Mouse (Mus musculus): ENCODE results near the gene H2afx. TPM values are rescaled to one million over a fixed set of nuclear protein-coding genes. Genes with fewer than 3 reads are reported as not detected.
"Not testable (repeated sequence)": the region's sequence is repeated elsewhere in the genome, so short reads cannot be mapped to it uniquely, and the experiment has no call there.

Gene H2afx
- polyA plus RNA-seq, 1 experiment from 2014 or later, result 390 TPM

DNA sequence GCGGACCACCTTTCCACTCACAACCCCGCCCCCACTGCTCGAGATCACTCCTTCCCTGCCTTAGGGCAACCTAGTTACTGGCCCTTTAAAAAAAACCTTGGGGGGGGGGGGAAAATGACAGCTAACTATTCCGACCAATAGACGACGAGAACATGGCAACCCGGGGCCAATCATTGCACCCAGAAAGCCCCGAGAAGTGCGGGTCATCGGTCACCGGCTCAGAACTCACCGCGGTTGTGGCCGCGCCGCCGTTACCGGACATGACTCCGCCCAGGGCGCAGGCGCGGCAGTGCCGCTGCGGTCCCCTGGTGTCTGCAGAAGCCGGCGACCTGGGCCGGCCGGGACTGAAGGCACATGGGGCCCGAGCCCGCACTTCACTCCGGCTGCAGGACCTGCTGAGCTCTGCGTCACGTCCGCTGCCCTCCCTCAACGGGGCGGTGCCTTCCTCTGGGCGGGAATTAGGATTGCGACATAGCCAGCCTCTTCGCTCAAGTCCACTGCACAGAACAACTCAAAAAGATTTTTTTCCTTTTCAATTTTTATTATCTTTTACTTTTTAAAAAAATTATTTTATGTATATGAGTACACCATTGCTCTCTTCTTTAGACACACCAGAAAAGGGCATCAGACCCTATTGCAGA, 9.4 kb downstream of the H2afx start, which contains the start of gene Hmbs:
Gene Hmbs (minus strand): TSS at position 448 of the 641 bp plus-strand sequence.
- Histone ChIP-seq H3K27me3 (no peaks in the 10 kb centered on the region), H3K9ac (peak within 1 kb of the TSS; percentile 84), H3K27ac (peak within 1 kb of the TSS; percentile 95), H3K36me3 (peaks cover 55% of the 10 kb centered on the region), H3K4me1 (peaks cover 6% of the 10 kb centered on the region), H3K4me2 (replicated peaks) (peak within 1 kb of the TSS; percentile 69), H3K4me3 (peak within 1 kb of the TSS; percentile 77), H3K9me3 (no peaks in the 10 kb centered on the region)
- peak; percentile 96 for ATAC-seq (ENCODE audit: low FRiP score, low read depth)
- WGBS, result 0% methylated on average over 39 of the region's 39 CpGs

DNA sequence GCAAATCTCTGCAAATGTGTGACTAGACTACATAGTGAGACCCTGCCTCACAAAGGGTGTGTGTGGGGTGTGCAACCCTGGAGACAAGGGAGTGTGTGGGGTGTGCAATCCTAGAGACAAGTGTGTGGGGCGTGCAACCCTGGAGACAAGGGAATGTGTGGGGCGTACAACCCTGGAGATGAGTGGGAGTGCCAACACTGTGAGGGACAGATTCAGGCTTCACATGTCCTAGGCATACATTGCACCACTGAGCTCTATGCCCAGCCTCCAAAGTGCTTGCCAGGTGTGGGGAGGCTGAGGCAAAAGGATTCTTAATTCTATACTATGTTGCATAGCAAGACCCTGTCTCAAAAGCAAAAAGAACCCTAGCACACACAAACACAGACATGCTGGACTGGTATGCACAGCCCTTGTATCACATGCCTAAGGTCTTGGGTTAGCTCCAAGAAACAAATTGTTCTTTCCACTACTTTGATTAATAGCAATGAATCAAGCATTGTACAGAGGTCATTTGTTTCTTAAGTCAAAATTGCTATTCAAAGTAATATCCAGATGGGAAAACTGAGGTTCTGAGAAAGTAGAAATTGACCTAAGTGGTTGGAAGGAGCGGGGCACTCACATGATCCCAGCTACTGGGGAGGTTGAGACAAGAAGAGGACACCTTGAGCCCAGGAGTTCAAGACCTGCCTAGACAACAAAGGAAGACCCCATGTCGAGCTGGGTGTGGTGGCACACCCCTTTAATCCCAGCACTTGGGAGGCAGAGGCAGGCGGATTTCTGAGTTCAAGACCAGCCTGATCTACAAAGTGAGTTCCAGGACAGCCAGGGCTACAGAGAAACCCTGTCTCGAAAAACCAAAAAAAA, 11.3 kb downstream of the H2afx start:
- Histone ChIP-seq H3K27me3 (no peaks in the 10 kb centered on the region), H3K4me2 (replicated peaks) (no peak overlapping the region), H3K27ac (no peak overlapping the region), H3K9me3 (no peaks in the 10 kb centered on the region), H3K36me3 (peaks cover 59% of the 10 kb centered on the region), H3K4me1 (peaks cover 6% of the 10 kb centered on the region), H3K9ac (no peak overlapping the region), H3K4me3 (no peak overlapping the region)
- WGBS, result 87% methylated on average over 6 of the region's 6 CpGs
- ATAC-seq (ENCODE audit: low FRiP score, low read depth), result no peak

- Histone ChIP-seq H3K4me2 (replicated peaks) (no peak overlapping the region), H3K4me1 (peaks cover 6% of the 10 kb centered on the region), H3K9me3 (no peaks in the 10 kb centered on the region), H3K27ac (no peak overlapping the region), H3K36me3 (peaks cover 64% of the 10 kb centered on the region), H3K4me3 (no peak overlapping the region), H3K9ac (no peak overlapping the region), H3K27me3 (no peaks in the 10 kb centered on the region)
- WGBS, result 93% methylated on average over 9 of the region's 9 CpGs
- no peak for ATAC-seq (ENCODE audit: low FRiP score, low read depth)
Measured at GRCm38 (mm10) chr9:44347166-44347565, 12.7 kb downstream of the H2afx start.

DNA sequence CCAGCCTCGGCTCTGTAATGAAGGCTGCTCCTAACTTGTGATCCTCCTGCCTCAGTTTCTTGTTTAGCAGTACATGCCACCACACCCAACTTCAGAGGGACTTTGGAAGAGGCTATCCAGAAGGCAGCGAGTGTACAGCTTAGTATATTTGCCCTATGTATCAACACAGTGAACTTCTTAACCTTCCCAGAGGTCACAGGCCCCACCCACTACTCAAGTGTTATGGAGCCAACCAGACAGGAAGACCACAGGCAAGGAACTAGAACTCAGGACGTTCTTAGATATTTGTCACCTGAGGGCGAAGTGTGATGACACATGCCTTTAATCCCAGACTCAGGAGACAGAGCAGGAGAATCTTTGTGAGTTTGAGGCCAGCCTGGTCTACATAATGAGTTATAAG, 13.1 kb downstream of the H2afx start:
- H3K4me2 ChIP-seq (replicated peaks), result no peak overlapping the region
- H3K4me3 ChIP-seq, result no peak overlapping the region
- ATAC-seq (ENCODE audit: low FRiP score, low read depth), result no peak
- no peak overlapping the region for H3K9ac ChIP-seq
- no peak overlapping the region for H3K27ac ChIP-seq
- H3K36me3 ChIP-seq, result peaks cover 69% of the 10 kb centered on the region
- 88% methylated on average over 4 of the region's 4 CpGs for WGBS
- H3K4me1 ChIP-seq, result peaks cover 6% of the 10 kb centered on the region
- no peaks in the 10 kb centered on the region for H3K27me3 ChIP-seq
- no peaks in the 10 kb centered on the region for H3K9me3 ChIP-seq

GRCm38 (mm10) chr9:44348546-44348945, 14.1 kb downstream of the H2afx start:
- Histone ChIP-seq H3K4me3 (no peak overlapping the region), H3K9ac (no peak overlapping the region), H3K27ac (no peak overlapping the region), H3K4me1 (no peaks in the 10 kb centered on the region), H3K9me3 (no peaks in the 10 kb centered on the region), H3K36me3 (peaks cover 78% of the 10 kb centered on the region), H3K27me3 (no peaks in the 10 kb centered on the region), H3K4me2 (replicated peaks) (no peak overlapping the region)
- ATAC-seq (ENCODE audit: low FRiP score, low read depth), result no peak
- WGBS, result 97% methylated on average over 4 of the region's 4 CpGs

- Histone ChIP-seq H3K9me3 (no peaks in the 10 kb centered on the region), H3K9ac (no peak overlapping the region), H3K4me3 (no peak overlapping the region), H3K27me3 (no peaks in the 10 kb centered on the region), H3K4me1 (no peaks in the 10 kb centered on the region), H3K36me3 (peaks cover 98% of the 10 kb centered on the region), H3K27ac (no peak overlapping the region), H3K4me2 (replicated peaks) (no peak overlapping the region)
- no peak for ATAC-seq (ENCODE audit: low FRiP score, low read depth)
- 96% methylated on average over 4 of the region's 4 CpGs for WGBS
Measured at GRCm38 (mm10) chr9:44351396-44351795, 16.9 kb downstream of the H2afx start.

DNA sequence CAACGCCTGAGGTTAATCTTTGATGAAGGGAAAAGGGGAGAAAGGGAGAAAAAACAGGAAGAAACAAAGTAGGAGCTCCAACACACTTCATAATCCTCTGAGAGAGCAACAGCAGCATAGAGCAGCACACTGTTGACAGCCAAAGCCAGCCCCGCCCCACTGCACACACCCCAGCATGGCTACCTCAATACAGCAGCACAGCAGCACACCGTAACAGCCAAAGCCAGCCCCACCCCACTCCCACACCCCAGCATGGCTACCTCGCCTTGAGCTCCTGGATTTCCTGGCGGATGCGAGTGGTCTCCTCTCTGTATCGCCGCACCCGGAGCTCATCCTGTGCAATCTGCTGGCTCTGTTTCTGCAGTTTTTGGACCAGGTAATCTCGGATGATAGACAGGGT, 17.8 kb downstream of the H2afx start:
- H3K27me3 ChIP-seq, result no peaks in the 10 kb centered on the region
- 88% methylated on average over 10 of the region's 10 CpGs for WGBS
- H3K36me3 ChIP-seq, result peaks cover 98% of the 10 kb centered on the region
- no peak overlapping the region for H3K27ac ChIP-seq
- no peak overlapping the region for H3K4me3 ChIP-seq
- no peak overlapping the region for H3K4me2 ChIP-seq (replicated peaks)
- no peaks in the 10 kb centered on the region for H3K4me1 ChIP-seq
- no peak overlapping the region for H3K9ac ChIP-seq
- ATAC-seq (ENCODE audit: low FRiP score, low read depth), result no peak
- H3K9me3 ChIP-seq, result no peaks in the 10 kb centered on the region

DNA sequence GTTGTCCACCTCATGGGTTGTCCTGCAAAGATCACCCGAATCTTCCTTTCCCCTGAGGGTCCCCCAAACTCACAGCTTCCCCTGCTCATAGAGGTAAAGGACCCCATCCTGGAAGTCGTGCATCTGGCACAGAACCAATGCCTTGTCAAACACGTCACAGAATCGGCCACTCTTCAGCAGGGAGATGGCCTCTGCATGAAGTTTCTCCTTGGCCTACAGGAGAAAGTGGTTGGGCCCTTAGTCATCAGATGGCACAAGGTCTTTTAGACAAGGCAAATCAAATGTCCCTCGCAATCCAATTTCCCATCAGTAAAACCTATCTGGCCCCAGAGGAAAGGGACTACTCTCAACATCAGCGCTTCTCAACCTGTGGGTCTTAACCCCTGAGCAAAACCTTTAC, 18.6 kb downstream of the H2afx start:
- no peak for ATAC-seq (ENCODE audit: low FRiP score, low read depth)
- no peak overlapping the region for H3K4me3 ChIP-seq
- no peak overlapping the region for H3K4me2 ChIP-seq (replicated peaks)
- H3K36me3 ChIP-seq, result peaks cover 98% of the 10 kb centered on the region
- no peak overlapping the region for H3K9ac ChIP-seq
- H3K27me3 ChIP-seq, result no peaks in the 10 kb centered on the region
- WGBS, result 97% methylated on average over 6 of the region's 6 CpGs
- H3K4me1 ChIP-seq, result no peaks in the 10 kb centered on the region
- H3K9me3 ChIP-seq, result no peaks in the 10 kb centered on the region
- no peak overlapping the region for H3K27ac ChIP-seq

DNA sequence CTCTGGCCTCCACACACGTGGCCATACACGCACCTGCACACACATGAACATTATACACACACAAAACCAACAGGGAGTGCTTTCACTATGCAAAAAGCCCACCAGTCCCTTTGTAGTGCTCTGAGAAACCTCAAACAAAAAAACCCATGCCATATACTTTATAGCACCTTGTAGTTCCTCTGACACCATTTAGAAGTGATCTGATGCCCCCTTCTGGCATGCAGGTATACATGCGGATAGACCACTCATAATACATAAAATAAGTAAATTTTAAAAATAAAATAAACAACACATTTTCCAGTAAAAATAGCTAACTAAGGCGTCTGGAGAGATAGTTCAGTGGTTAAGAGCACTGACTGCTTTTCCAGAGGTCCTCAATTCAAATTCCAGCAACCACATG, 22.7 kb downstream of the H2afx start:
- Histone ChIP-seq H3K9me3 (no peaks in the 10 kb centered on the region), H3K27ac (no peak overlapping the region), H3K27me3 (no peaks in the 10 kb centered on the region), H3K4me3 (no peak overlapping the region), H3K4me2 (replicated peaks) (no peak overlapping the region), H3K36me3 (peaks cover 75% of the 10 kb centered on the region), H3K4me1 (peaks cover 8% of the 10 kb centered on the region), H3K9ac (no peak overlapping the region)
- WGBS, result 78% methylated on average over 4 of the region's 4 CpGs
- no peak for ATAC-seq (ENCODE audit: low FRiP score, low read depth)

DNA sequence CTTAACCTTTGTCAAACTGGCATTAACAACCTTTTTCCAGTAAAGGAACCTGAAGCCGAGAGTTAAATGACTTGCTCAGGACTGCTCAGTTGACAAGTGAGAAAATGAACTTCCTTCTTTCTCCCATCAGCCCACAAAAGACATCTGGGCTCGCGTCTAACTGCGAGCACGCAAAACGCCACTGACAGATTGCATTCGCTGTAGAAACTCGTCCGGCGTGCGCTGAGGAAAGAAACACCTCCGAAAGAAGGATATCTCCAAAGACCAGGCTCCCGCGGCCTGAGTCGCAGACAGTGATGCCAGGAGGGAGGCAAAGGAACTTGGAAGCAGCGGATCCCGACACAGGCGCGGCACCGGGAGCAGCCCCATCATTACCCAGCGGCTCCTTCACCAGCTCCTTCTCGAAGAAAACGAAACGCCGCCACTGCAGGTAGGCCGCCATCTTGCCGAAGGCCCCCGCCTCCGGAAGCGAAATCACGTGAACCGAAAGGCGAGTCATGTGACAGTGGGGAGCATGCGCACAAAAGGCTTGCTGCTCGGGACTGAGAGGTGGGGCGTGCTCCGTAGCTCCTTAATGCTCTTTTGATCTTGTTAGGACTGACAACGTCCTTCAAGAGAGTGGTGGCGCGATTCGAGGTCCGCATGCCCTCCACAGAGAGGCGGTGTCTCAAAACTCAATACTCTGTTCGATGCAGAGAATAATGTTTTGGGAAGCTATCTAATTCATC, 26.9 kb downstream of the H2afx start, which contains the start of gene Vps11:
Gene Vps11 (minus strand): TSS at position 481 of the 728 bp plus-strand sequence.
- H3K4me2 ChIP-seq (replicated peaks), result peak within 1 kb of the TSS; percentile 88
- H3K27me3 ChIP-seq, result no peaks in the 10 kb centered on the region
- 0 out of 2 replicates have a peak within 1 kb of the TSS, but pooled peaks have one; percentile 28 for H3K27ac ChIP-seq
- peak within 1 kb of the TSS; percentile 95 for H3K4me3 ChIP-seq
- peaks cover 34% of the 10 kb centered on the region for H3K36me3 ChIP-seq
- H3K9ac ChIP-seq, result peak within 1 kb of the TSS; percentile 87
- no peaks in the 10 kb centered on the region for H3K9me3 ChIP-seq
- ATAC-seq (ENCODE audit: low FRiP score, low read depth), result peak; percentile 94
- WGBS, result under 1% methylated on average over 44 of the region's 44 CpGs
- peaks cover 8% of the 10 kb centered on the region for H3K4me1 ChIP-seq

DNA sequence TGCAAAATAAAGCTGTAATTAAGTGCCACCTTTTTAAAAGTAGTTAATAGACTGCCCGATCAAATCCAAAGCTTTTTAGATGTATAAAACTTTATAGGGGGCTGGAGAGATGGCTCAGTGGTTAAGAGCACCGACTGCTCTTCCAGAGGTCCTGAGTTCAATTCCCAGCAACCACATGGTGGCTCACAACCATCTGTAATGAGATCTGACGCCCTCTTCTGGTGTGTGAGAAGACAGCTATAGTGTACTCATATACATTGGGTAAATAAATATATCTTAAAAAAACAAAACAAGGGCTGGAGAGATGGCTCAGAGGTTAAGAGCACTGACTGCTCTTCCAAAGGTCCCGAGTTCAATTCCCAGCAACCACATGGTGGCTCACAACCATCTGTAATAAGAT, 27.4 kb downstream of the H2afx start:
- not testable (repeated sequence) for H3K9ac ChIP-seq
- WGBS, result 38% methylated on average over 4 of the region's 4 CpGs

DNA sequence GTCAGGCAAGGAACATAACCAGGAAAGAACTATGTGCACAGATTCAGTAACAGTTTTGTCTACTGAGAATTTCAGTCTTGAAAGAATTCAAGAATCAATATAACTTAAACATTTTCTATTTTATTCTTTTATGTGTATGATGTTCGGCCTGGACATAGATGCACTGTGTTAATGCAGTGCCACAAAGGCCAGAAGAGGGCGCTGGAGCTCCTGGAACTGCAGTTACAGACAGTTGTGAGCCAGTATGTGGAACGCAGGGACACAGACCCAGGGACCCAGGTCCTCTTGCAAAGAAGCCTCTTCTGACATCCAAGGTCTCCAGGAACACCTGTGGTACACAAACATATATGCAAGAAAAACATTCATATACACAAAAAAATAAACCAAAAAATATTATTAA, 30.0 kb downstream of the H2afx start:
- Histone ChIP-seq H3K4me1 (peaks cover 8% of the 10 kb centered on the region), H3K36me3 (peaks cover 5% of the 10 kb centered on the region), H3K9me3 (no peaks in the 10 kb centered on the region), H3K9ac (no peak overlapping the region), H3K27me3 (no peaks in the 10 kb centered on the region), H3K4me3 (no peak overlapping the region), H3K4me2 (replicated peaks) (no peak overlapping the region), H3K27ac (no peak overlapping the region)
- WGBS, result 61% methylated on average over 3 of the region's 3 CpGs
- ATAC-seq (ENCODE audit: low FRiP score, low read depth), result no peak

More for the DNA sequence above, 27.4 kb downstream of the H2afx start:
- peak; percentile 52; the same call in 1 of the 2 replicates for ATAC-seq (ENCODE audit: low FRiP score, low read depth)
- H3K4me2 ChIP-seq (replicated peaks), result peak overlapping the region; percentile 88
- peaks cover 28% of the 10 kb centered on the region for H3K36me3 ChIP-seq
- not testable (repeated sequence) for H3K4me1 ChIP-seq, H3K27me3 ChIP-seq, H3K9me3 ChIP-seq
- H3K4me3 ChIP-seq, result peak overlapping the region; percentile 95
- H3K27ac ChIP-seq, result 0 out of 2 replicates have a peak overlapping the region, but pooled peaks have one; percentile 28

All from limb, embryonic 13.5 days (tissue).